Mouse (Mus musculus): ENCODE data around the gene Rpl27a.

Rpl27a gene

GRCm38 (mm10) chr7:109518838-109519696 is at the start of gene Rpl27a:
Gene Rpl27a (plus strand): TSS chr7:109519147.
- peak; percentile 97 to 99 for DNase-seq (ENCODE audit: low spot score in 2 of 2)

GRCm38 (mm10) chr7:109470700-109471099 is 48.2 kb upstream of the Rpl27a start:
- no peak for DNase-seq (ENCODE audit: low spot score in 2 of 2)

GRCm38 (mm10) chr7:109477926-109478325 is 41.0 kb upstream of the Rpl27a start:
- no peak for DNase-seq (ENCODE audit: low spot score in 2 of 2)

GRCm38 (mm10) chr7:109480765-109481197 is 38.2 kb upstream of the Rpl27a start:
- DNase-seq (ENCODE audit: low spot score in 2 of 2): no peak

- DNase-seq (ENCODE audit: low spot score in 2 of 2): no peak
Measured at GRCm38 (mm10) chr7:109484221-109484620, 34.7 kb upstream of the Rpl27a start.

GRCm38 (mm10) chr7:109492616-109493318 is 26.2 kb upstream of the Rpl27a start:
- DNase-seq (ENCODE audit: low spot score in 2 of 2): no peak

GRCm38 (mm10) chr7:109493319-109494316 is 25.3 kb upstream of the Rpl27a start:
- no peak for DNase-seq (ENCODE audit: low spot score in 2 of 2)

- DNase-seq (ENCODE audit: low spot score in 2 of 2): no peak
Measured at GRCm38 (mm10) chr7:109497507-109497906, 21.4 kb upstream of the Rpl27a start.

- DNase-seq (ENCODE audit: low spot score in 2 of 2): no peak
Measured at GRCm38 (mm10) chr7:109507119-109507518, 11.8 kb upstream of the Rpl27a start.

- DNase-seq (ENCODE audit: low spot score in 2 of 2): no peak
Measured at GRCm38 (mm10) chr7:109507572-109507971, 11.4 kb upstream of the Rpl27a start.

- DNase-seq (ENCODE audit: low spot score in 2 of 2): no peak
Measured at GRCm38 (mm10) chr7:109508034-109508433, 10.9 kb upstream of the Rpl27a start, which contains the start of gene Trim66. Gene Trim66 (minus strand): TSS chr7:109508134.

- DNase-seq (ENCODE audit: low spot score in 2 of 2): no peak
Measured at GRCm38 (mm10) chr7:109510799-109511198, 8.1 kb upstream of the Rpl27a start.

- DNase-seq (ENCODE audit: low spot score in 2 of 2): no peak
Measured at GRCm38 (mm10) chr7:109511838-109512237, 7.1 kb upstream of the Rpl27a start.

GRCm38 (mm10) chr7:109516500-109516899 is 2.4 kb upstream of the Rpl27a start:
- DNase-seq (ENCODE audit: low spot score in 2 of 2): no peak

GRCm38 (mm10) chr7:109518036-109518681 is 788 bp upstream of the Rpl27a start:
- DNase-seq (ENCODE audit: low spot score in 2 of 2): no peak

GRCm38 (mm10) chr7:109519936-109520335 is 989 bp downstream of the Rpl27a start:
- DNase-seq (ENCODE audit: low spot score in 2 of 2): no peak

GRCm38 (mm10) chr7:109522084-109522483 is 3.1 kb downstream of the Rpl27a start:
- DNase-seq (ENCODE audit: low spot score in 2 of 2): no peak

- no peak for DNase-seq (ENCODE audit: low spot score in 2 of 2)
Measured at GRCm38 (mm10) chr7:109523304-109523703, 4.4 kb downstream of the Rpl27a start.

GRCm38 (mm10) chr7:109523741-109524441 is 4.9 kb downstream of the Rpl27a start:
- DNase-seq (ENCODE audit: low spot score in 2 of 2): no peak

- DNase-seq (ENCODE audit: low spot score in 2 of 2): no peak
Measured at GRCm38 (mm10) chr7:109524442-109524744, 5.4 kb downstream of the Rpl27a start.

- DNase-seq (ENCODE audit: low spot score in 2 of 2): no peak
Measured at GRCm38 (mm10) chr7:109524763-109525162, 5.8 kb downstream of the Rpl27a start.

All from thymus, postnatal 10 days (tissue).